Mouse (Mus musculus) spleen, adult 2 months (tissue): Measurements from ENCODE around the gene Icam1.

Experiments used
- CTCF ChIP-seq: fragments of 200-500 bp; IDR thresholded peaks from 2 replicates; pipeline ENCODE4 v1.5.1; 2011; ENCODE audit warnings: mild to moderate bottlenecking, inconsistent platforms; ENCODE audit not compliant: insufficient read depth, insufficient read length, insufficient replicate concordance; ENCODE audit errors: extremely low read depth
- POLR2A ChIP-seq: fragments of 200-500 bp; IDR thresholded peaks from 2 replicates; pipeline ENCODE4 v1.6.1; 2011; ENCODE audit warnings: low read depth, low read length, inconsistent platforms

GRCm38 (mm10) chr9:20973001-20973681, 42.6 kb upstream of the Icam1 start:
- TF ChIP-seq POLR2A (no peak), CTCF (no peak)
